Mouse (Mus musculus) stomach, embryonic 14.5 days (tissue): ENCODE results near the gene Adgrf4. TPM values are rescaled to one million over a fixed set of nuclear protein-coding genes. Genes with fewer than 3 reads are reported as not detected.

Source experiments
- ATAC-seq: fragments of 200-750 bp; cut with Nextera tagmentation; 2 replicates; pipeline ENCODE4 v1.8.0; 2017; ENCODE audit warnings: low read depth, moderate TSS enrichment; ENCODE audit not compliant: insufficient number of reproducible peaks, insufficient read depth, low FRiP score
- H3K27ac ChIP-seq: fragments of 300-500 bp; sonication (generic); 2 replicates; pipeline ENCODE4 v1.5.1; 2014; ENCODE audit warnings: mild to moderate bottlenecking, low read length, moderate library complexity, mixed read lengths
- H3K27me3 ChIP-seq: fragments of 300-500 bp; sonication (generic); 2 replicates; pipeline ENCODE4 v1.6.1; 2014; ENCODE audit warnings: low read length, control low read depth, mixed read lengths; ENCODE audit not compliant: control insufficient read depth, insufficient read depth
- H3K36me3 ChIP-seq: fragments of 300-500 bp; sonication (generic); 2 replicates; pipeline ENCODE4 v1.6.1; 2014; ENCODE audit warnings: mild to moderate bottlenecking, control low read depth, low read length, moderate library complexity, mixed read lengths; ENCODE audit not compliant: control insufficient read depth, insufficient read depth
- H3K4me1 ChIP-seq: fragments of 300-500 bp; sonication (generic); 2 replicates; pipeline ENCODE4 v1.6.1; 2014; ENCODE audit warnings: low read length, control low read depth, mixed read lengths; ENCODE audit not compliant: control insufficient read depth, insufficient read depth
- H3K4me2 ChIP-seq: fragments of 300-500 bp; sonication (generic); replicated peaks from 2 replicates; pipeline ENCODE4 v1.6.1; 2014; ENCODE audit warnings: low read depth, low read length, control low read depth
- H3K4me3 ChIP-seq: fragments of 300-500 bp; sonication (generic); 2 replicates; pipeline ENCODE4 v1.5.1; 2014; ENCODE audit warnings: low read depth, low read length, control low read depth
- H3K9ac ChIP-seq: fragments of 300-500 bp; sonication (generic); replicated peaks from 2 replicates; pipeline ENCODE4 v1.6.1; 2014; ENCODE audit warnings: low read depth, mild to moderate bottlenecking, control low read depth, low read length, moderate library complexity, mixed read lengths
- H3K9me3 ChIP-seq: fragments of 300-500 bp; sonication (generic); 2 replicates; pipeline ENCODE4 v1.6.1; 2016; ENCODE audit warnings: low read depth, low read length, control low read depth; ENCODE audit not compliant: control insufficient read depth
- WGBS: fragments of 180-500 bp; shearing (Covaris S2); extraction: QIAGEN DNeasy Blood & Tissue Kit; methylation state at CpG from one replicate; pipeline ENCODE4 v1.1.7; 2014; 5-methylcytosine and 5-hydroxymethylcytosine counted together
- polyA plus RNA-seq: library from polyadenylated mRNA; unstranded; fragments of >200 nt; fragmentation: Nextera tagmentation; extraction: Ambion mirVana; gene quantifications from 2 replicates; pipeline ENCODE4 v1.2.1, GENCODE M21; 2014

The Adgrf4 gene
- polyA plus RNA-seq: 0.20 and 0.27 TPM in 2 replicates

DNA sequence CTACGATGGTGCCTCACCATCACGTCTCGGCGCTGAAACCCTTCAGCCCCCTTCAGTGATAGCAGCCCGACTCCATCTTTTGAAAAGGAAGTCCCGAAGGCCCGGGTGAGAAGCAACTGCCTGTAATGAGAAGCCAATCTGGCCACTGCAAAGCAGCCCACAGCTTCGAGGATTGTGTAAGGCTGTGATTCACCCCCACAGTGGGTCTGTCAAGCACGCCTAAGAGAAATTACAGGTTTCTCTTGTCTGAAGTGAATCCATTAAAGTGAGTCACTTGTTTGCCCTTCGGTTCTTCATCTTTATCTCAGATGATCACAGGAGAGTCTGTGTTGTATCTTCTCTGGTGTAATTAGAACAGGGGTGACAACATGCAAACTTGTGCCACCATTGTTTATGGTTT, at the start of gene Adgrf4:
TSS of gene Adgrf4 (minus strand) at position 149 of the 400 bp plus-strand sequence.
- 87% methylated on average over 10 of the region's 10 CpGs for WGBS
- no peak for ATAC-seq
- no peaks in the 10 kb centered on the region for H3K27me3 ChIP-seq
- no peaks in the 10 kb centered on the region for H3K36me3 ChIP-seq
- H3K4me1 ChIP-seq: no peaks in the 10 kb centered on the region
- no peak within 1 kb of the TSS for H3K4me2 ChIP-seq
- H3K4me3 ChIP-seq: no peak within 1 kb of the TSS
- no peak within 1 kb of the TSS for H3K27ac ChIP-seq
- no peaks in the 10 kb centered on the region for H3K9me3 ChIP-seq
- no peak within 1 kb of the TSS for H3K9ac ChIP-seq

DNA sequence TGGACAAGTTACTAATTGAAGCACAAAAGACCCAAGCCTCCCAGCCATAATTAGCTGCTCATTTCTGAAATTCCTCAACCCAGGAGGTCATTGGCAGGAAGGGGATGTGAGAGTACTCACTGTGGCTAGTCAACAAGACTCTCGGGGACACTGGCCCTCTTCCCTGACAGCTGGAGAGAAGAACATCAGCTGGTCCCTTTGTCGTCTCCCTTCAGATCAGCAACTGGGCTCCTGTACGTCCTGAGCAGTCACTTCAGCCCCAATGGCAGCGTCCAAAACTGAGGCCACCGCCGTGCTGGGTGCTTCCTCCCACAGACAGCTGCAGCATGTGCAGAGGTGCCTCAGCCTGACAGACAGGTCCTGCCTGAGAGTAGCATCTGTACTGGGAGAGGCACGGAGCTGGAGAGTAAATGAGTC, 49.7 kb upstream of the Adgrf4 start, which contains the start of gene Adgrf2:
TSS of gene Adgrf2 (minus strand) at position 379 of the 417 bp plus-strand sequence.
- Histone ChIP-seq H3K9me3 (no peaks in the 10 kb centered on the region), H3K27me3 (no peaks in the 10 kb centered on the region), H3K36me3 (no peaks in the 10 kb centered on the region), H3K4me1 (no peaks in the 10 kb centered on the region), H3K9ac (no peak within 1 kb of the TSS), H3K4me3 (no peak within 1 kb of the TSS), H3K27ac (no peak within 1 kb of the TSS), H3K4me2 (no peak within 1 kb of the TSS)
- WGBS: 30% methylated on average over 7 of the region's 7 CpGs
- no peak for ATAC-seq

DNA sequence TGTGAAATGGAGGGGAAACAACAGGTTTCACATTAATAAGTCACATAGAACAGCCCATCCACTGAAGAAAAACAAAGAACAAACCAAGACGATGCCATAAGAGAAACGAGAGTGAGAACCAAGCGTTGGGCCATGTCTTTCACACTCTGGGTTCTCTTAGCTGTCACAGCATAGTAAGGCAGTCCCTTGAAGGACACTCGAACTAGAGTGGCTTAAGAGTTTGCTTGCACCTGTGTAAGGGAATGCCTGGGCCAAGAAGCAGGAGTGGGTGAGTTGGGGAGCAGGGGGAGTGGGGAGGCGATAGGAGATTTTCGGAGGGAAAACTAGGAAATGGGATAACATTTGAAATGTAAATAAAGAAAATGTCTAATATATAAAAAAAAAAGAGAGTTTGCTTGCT, 46.7 kb upstream of the Adgrf4 start:
- no peaks in the 10 kb centered on the region for H3K36me3 ChIP-seq
- H3K4me1 ChIP-seq: no peaks in the 10 kb centered on the region
- no peaks in the 10 kb centered on the region for H3K27me3 ChIP-seq
- no peak overlapping the region for H3K9ac ChIP-seq
- no peak overlapping the region for H3K4me3 ChIP-seq
- H3K4me2 ChIP-seq: no peak overlapping the region
- H3K27ac ChIP-seq: no peak overlapping the region
- ATAC-seq: no peak
- no peaks in the 10 kb centered on the region for H3K9me3 ChIP-seq
- WGBS: 85% methylated on average over 6 of the region's 6 CpGs

DNA sequence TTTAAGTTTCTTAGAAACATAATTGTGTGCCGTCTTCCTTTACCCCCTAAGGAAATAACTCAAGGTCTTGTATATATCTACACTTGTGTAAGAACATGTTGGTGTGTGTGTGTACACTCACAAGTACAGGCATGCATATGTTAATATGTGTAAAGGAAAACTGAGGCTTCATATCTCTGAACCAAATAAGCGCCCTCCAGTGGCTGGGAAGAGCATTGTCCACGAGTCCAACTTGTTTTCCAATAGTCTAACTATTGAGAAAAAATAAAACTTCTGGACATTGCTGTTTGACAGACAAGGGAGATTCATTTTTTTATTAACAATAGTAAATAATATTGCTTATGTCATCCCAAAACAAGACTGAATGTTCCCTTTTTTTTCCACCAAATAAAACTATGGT, 25.1 kb upstream of the Adgrf4 start:
- no peaks in the 10 kb centered on the region for H3K36me3 ChIP-seq
- no peak for ATAC-seq
- H3K27ac ChIP-seq: no peak overlapping the region
- H3K9me3 ChIP-seq: no peaks in the 10 kb centered on the region
- H3K4me2 ChIP-seq: no peak overlapping the region
- H3K9ac ChIP-seq: no peak overlapping the region
- 57% methylated on average over 3 of the region's 3 CpGs for WGBS
- H3K4me1 ChIP-seq: no peaks in the 10 kb centered on the region
- no peaks in the 10 kb centered on the region for H3K27me3 ChIP-seq
- no peak overlapping the region for H3K4me3 ChIP-seq

DNA sequence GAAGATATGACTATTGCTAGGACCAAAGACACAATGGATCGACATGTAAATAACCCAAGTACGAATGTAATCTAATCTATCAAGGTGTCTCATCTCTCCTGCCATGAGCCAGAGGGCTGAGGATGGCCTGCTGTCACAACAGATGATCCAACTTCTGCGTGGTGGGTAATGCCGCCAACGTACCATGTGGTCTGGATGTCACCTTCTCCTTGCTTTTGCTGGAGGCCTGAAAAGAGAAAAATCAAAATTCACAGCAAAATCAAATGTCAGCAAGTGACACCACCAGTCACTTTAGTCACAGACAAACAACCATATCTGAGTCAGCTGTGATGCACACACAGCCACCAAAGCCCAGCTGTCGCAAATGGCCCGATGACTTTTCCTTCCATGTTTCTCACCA, 22.9 kb upstream of the Adgrf4 start:
- no peak for ATAC-seq
- Histone ChIP-seq H3K4me1 (no peaks in the 10 kb centered on the region), H3K4me3 (no peak overlapping the region)

DNA sequence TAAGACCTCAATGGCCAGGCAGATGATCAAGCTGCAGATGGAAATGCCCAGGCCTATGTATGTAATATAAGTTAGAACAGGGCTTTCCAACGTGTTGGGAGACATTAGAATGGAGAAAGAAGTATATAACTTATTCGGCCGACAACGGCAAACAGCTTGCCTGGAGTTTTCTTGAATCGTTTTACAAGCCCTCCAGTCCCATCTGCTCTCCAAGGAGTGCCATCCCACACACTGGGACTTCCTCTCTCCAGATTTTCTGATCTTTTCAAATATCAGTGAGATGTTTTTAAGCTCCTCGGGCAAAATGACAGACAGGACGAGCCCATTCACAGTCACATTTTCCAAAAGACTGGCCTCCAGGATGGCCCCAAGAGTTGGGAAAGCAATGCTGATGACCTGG, 18.6 kb upstream of the Adgrf4 start:
- Histone ChIP-seq H3K4me3 (no peak overlapping the region), H3K4me2 (no peak overlapping the region), H3K9me3 (no peaks in the 10 kb centered on the region), H3K9ac (no peak overlapping the region), H3K36me3 (no peaks in the 10 kb centered on the region), H3K27me3 (no peaks in the 10 kb centered on the region), H3K4me1 (no peaks in the 10 kb centered on the region), H3K27ac (no peak overlapping the region)
- no peak for ATAC-seq
- WGBS: 93% methylated on average over 7 of the region's 7 CpGs

More for the DNA sequence above, 22.9 kb upstream of the Adgrf4 start:
- no peak overlapping the region for H3K4me2 ChIP-seq
- no peaks in the 10 kb centered on the region for H3K36me3 ChIP-seq
- WGBS: 94% methylated on average over 7 of the region's 7 CpGs
- H3K27ac ChIP-seq: no peak overlapping the region
- no peaks in the 10 kb centered on the region for H3K27me3 ChIP-seq
- H3K9ac ChIP-seq: no peak overlapping the region
- H3K9me3 ChIP-seq: no peaks in the 10 kb centered on the region

DNA sequence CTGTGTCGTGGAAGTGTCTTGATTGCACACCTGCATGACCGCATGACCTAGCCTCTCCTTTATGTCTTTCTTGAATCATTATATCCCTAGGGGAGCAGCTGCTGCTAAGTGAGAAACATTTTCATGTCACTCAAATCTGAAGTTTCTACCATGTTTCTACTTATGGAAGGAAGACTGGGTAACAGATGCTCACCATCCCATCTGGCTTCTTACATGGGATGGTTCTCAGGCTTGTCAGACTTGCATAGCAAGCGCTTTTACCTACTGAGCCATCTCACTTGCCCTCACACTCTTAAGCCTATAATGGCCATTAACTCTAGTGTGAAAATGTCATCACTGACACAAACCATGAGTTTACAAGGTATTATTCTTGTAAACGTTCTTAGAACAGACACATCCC, 13.5 kb upstream of the Adgrf4 start:
- Histone ChIP-seq H3K4me1 (no peaks in the 10 kb centered on the region), H3K9me3 (no peaks in the 10 kb centered on the region), H3K27ac (no peak overlapping the region), H3K4me2 (no peak overlapping the region), H3K27me3 (no peaks in the 10 kb centered on the region), H3K4me3 (no peak overlapping the region), H3K9ac (no peak overlapping the region), H3K36me3 (no peaks in the 10 kb centered on the region)
- 72% methylated on average over 4 of the region's 4 CpGs for WGBS
- ATAC-seq: no peak

DNA sequence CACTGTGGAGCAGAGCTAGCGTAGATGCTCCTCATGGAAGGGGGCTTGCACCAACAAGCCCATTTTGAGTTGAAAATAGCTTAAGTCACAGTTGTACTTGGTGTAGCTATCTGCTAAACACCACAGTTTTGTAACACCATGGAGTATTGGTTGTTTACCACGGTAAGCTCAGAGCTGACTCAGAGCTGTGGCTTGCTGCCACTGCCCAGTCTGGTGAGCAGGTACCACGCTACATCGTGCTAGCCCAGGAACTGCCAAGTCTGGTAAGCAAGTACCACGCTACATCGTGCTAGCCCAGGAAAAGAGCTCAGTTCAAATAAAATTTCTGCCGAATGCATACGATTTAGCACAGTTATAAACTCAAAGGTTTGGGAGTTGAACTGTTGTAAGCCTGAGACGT, 10.1 kb upstream of the Adgrf4 start:
- no peak for ATAC-seq
- no peak overlapping the region for H3K4me2 ChIP-seq
- no peaks in the 10 kb centered on the region for H3K36me3 ChIP-seq
- no peak overlapping the region for H3K9ac ChIP-seq
- H3K4me3 ChIP-seq: no peak overlapping the region
- WGBS: 89% methylated on average over 9 of the region's 9 CpGs
- no peak overlapping the region for H3K27ac ChIP-seq
- no peaks in the 10 kb centered on the region for H3K4me1 ChIP-seq
- H3K27me3 ChIP-seq: no peaks in the 10 kb centered on the region
- no peaks in the 10 kb centered on the region for H3K9me3 ChIP-seq

DNA sequence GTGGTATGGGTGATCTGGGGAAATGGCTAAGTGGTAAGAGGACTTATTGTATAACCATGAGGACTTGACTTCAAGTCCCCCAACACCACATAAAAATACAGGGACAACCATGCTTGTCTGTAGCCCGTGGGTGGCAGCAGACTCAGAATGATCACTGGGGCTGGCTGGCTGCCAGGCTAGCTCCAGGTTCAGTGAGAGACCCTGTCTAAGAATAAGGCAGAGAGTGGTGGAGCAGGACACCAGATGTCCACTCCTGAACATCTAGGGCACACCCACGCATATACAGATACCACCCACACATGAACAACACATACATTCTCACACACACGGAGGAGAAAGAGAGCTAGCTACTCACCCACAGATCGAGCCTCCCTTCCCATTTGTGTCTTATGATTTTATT, 2.6 kb upstream of the Adgrf4 start:
- no peak overlapping the region for H3K4me2 ChIP-seq

More for the DNA sequence above, 2.6 kb upstream of the Adgrf4 start:
- Histone ChIP-seq H3K9me3 (no peaks in the 10 kb centered on the region), H3K27me3 (no peaks in the 10 kb centered on the region), H3K36me3 (no peaks in the 10 kb centered on the region), H3K27ac (no peak overlapping the region), H3K9ac (no peak overlapping the region), H3K4me3 (no peak overlapping the region), H3K4me1 (no peaks in the 10 kb centered on the region)
- no peak for ATAC-seq
- 82% methylated on average over 4 of the region's 4 CpGs for WGBS
